Mouse (Mus musculus): Measurements from ENCODE around the gene Catsper1. TPM values are rescaled to one million over a fixed set of nuclear protein-coding genes. Genes with fewer than 3 reads are reported as not detected.

Gene Catsper1
- polyA plus RNA-seq, 1 experiment, result not detected

GRCm38 (mm10) chr19:5389647-5390046, 54.1 kb downstream of the Catsper1 start:
- Histone ChIP-seq H3ac (ENCODE audit: control insufficient read depth, insufficient read length, low read depth) (peak overlapping the region; percentile 72), H3K36me3 (ENCODE audit: control insufficient read depth, insufficient read depth) (peaks cover 14% of the 10 kb centered on the region), H3K4me3 (ENCODE audit: insufficient read depth, poor library complexity, severe bottlenecking) (peak overlapping the region; percentile 91), H3K27me3 (ENCODE audit: control insufficient read depth, insufficient read depth, insufficient read length) (no peaks in the 10 kb centered on the region), H3K79me3 (ENCODE audit: low read depth) (peaks cover 37% of the 10 kb centered on the region), H3K79me2 (ENCODE audit: control insufficient read depth, insufficient read depth) (peaks cover 56% of the 10 kb centered on the region)
- no peak for TF ChIP-seq CTCF (IDR thresholded peaks at IDR 0.05; ENCODE audit: control insufficient read depth, insufficient read depth, insufficient read length)
- no peak for TF ChIP-seq USF1 (IDR thresholded peaks at IDR 0.05; ENCODE audit: low read depth)
- TF ChIP-seq FOSL1 (IDR thresholded peaks at IDR 0.05; ENCODE audit: insufficient read depth, low read length, poor library complexity, severe bottlenecking), result no peak
- no peak for TF ChIP-seq MYOD1 (IDR thresholded peaks at IDR 0.05; ENCODE audit: control insufficient read depth, insufficient read length, low read depth)
- TF ChIP-seq CEBPB (IDR thresholded peaks at IDR 0.05; ENCODE audit: low read depth), result no peak
- no peak for TF ChIP-seq MYOG (IDR thresholded peaks at IDR 0.05; ENCODE audit: control insufficient read depth, extremely low read depth, insufficient read length)
- TF ChIP-seq MAX (IDR thresholded peaks at IDR 0.05), result no peak

GRCm38 (mm10) chr19:5390416-5390815, 54.9 kb downstream of the Catsper1 start:
- no peaks in the 10 kb centered on the region for H3K27me3 ChIP-seq (ENCODE audit: control insufficient read depth, insufficient read depth, insufficient read length)
- H3K4me3 ChIP-seq (ENCODE audit: insufficient read depth, poor library complexity, severe bottlenecking), result peak overlapping the region; percentile 91
- TF ChIP-seq USF1 (IDR thresholded peaks at IDR 0.05; ENCODE audit: low read depth) (no peak), FOSL1 (IDR thresholded peaks at IDR 0.05; ENCODE audit: insufficient read depth, low read length, poor library complexity, severe bottlenecking) (no peak), CEBPB (IDR thresholded peaks at IDR 0.05; ENCODE audit: low read depth) (no peak), MYOD1 (IDR thresholded peaks at IDR 0.05; ENCODE audit: control insufficient read depth, insufficient read length, low read depth) (no peak)
- H3K79me3 ChIP-seq (ENCODE audit: low read depth), result peaks cover 35% of the 10 kb centered on the region
- peaks cover 6% of the 10 kb centered on the region for H3K36me3 ChIP-seq (ENCODE audit: control insufficient read depth, insufficient read depth)
- H3ac ChIP-seq (ENCODE audit: control insufficient read depth, insufficient read length, low read depth), result no peak overlapping the region
- peaks cover 49% of the 10 kb centered on the region for H3K79me2 ChIP-seq (ENCODE audit: control insufficient read depth, insufficient read depth)

GRCm38 (mm10) chr19:5392892-5393291, 57.4 kb downstream of the Catsper1 start:
- TF ChIP-seq MYOD1 (IDR thresholded peaks at IDR 0.05; ENCODE audit: control insufficient read depth, insufficient read length, low read depth), result peak; percentile 19
- TF ChIP-seq CTCF (IDR thresholded peaks at IDR 0.05; ENCODE audit: control insufficient read depth, insufficient read depth, insufficient read length), result no peak
- peaks cover 12% of the 10 kb centered on the region for H3K79me3 ChIP-seq (ENCODE audit: low read depth)
- H3K4me3 ChIP-seq (ENCODE audit: insufficient read depth, poor library complexity, severe bottlenecking), result no peak overlapping the region
- peaks cover 24% of the 10 kb centered on the region for H3K79me2 ChIP-seq (ENCODE audit: control insufficient read depth, insufficient read depth)
- H3K27me3 ChIP-seq (ENCODE audit: control insufficient read depth, insufficient read depth, insufficient read length), result no peaks in the 10 kb centered on the region
- no peaks in the 10 kb centered on the region for H3K36me3 ChIP-seq (ENCODE audit: control insufficient read depth, insufficient read depth)
- H3ac ChIP-seq (ENCODE audit: control insufficient read depth, insufficient read length, low read depth), result no peak overlapping the region

Other genes starting within 250 kb of the Catsper1 start
- gene Yif1a, start 247.2 kb upstream of the Catsper1 start, polyA plus RNA-seq (2012; fragmentation: generic; extraction: Trizol), result 57.6 TPM
- 1.9 TPM for gene Cnih2, start 237.2 kb upstream of the Catsper1 start, polyA plus RNA-seq (2012; fragmentation: generic; extraction: Trizol)
- 212 TPM for gene Rab1b, start 228.7 kb upstream of the Catsper1 start, polyA plus RNA-seq (2012; fragmentation: generic; extraction: Trizol)
- gene Klc2, start 217.2 kb upstream of the Catsper1 start, polyA plus RNA-seq (2012; fragmentation: generic; extraction: Trizol), result 30.5 TPM
- gene Pacs1, start 62.6 kb upstream of the Catsper1 start, polyA plus RNA-seq (2012; fragmentation: generic; extraction: Trizol), result 10.1 TPM
- gene Sf3b2, start 40.3 kb upstream of the Catsper1 start, polyA plus RNA-seq (2012; fragmentation: generic; extraction: Trizol), result 149 TPM
- gene Gal3st3, start 37.4 kb upstream of the Catsper1 start, polyA plus RNA-seq (2012; fragmentation: generic; extraction: Trizol), result not detected
- gene Cst6, start 13.8 kb downstream of the Catsper1 start, polyA plus RNA-seq (2012; fragmentation: generic; extraction: Trizol), result 85.8 TPM
- gene Eif1ad, start 31.0 kb downstream of the Catsper1 start, polyA plus RNA-seq (2012; fragmentation: generic; extraction: Trizol), result 48.5 TPM
- gene Banf1, start 31.4 kb downstream of the Catsper1 start, polyA plus RNA-seq (2012; fragmentation: generic; extraction: Trizol), result 506 TPM
- 68.5 TPM for gene Sart1, start 53.0 kb downstream of the Catsper1 start, polyA plus RNA-seq (2012; fragmentation: generic; extraction: Trizol)
- gene Tsga10ip, start 66.8 kb downstream of the Catsper1 start, polyA plus RNA-seq (2012; fragmentation: generic; extraction: Trizol), result 0.02 TPM
- gene Drap1, start 89.2 kb downstream of the Catsper1 start, polyA plus RNA-seq (2012; fragmentation: generic; extraction: Trizol), result 428 TPM
- gene AI837181, start 89.4 kb downstream of the Catsper1 start, polyA plus RNA-seq (2012; fragmentation: generic; extraction: Trizol), result 90.3 TPM
- 146 TPM for gene Fosl1, start 111.8 kb downstream of the Catsper1 start, polyA plus RNA-seq (2012; fragmentation: generic; extraction: Trizol)
- 30.5 TPM for gene Ccdc85b, start 122.2 kb downstream of the Catsper1 start, polyA plus RNA-seq (2012; fragmentation: generic; extraction: Trizol)
- 83.7 TPM for gene Fibp, start 124.9 kb downstream of the Catsper1 start, polyA plus RNA-seq (2012; fragmentation: generic; extraction: Trizol)
- gene Ctsw, start 132.8 kb downstream of the Catsper1 start, polyA plus RNA-seq (2012; fragmentation: generic; extraction: Trizol), result 4.8 TPM
- 177 TPM for gene Efemp2, start 138.2 kb downstream of the Catsper1 start, polyA plus RNA-seq (2012; fragmentation: generic; extraction: Trizol)
- gene Mus81, start 152.7 kb downstream of the Catsper1 start, polyA plus RNA-seq (2012; fragmentation: generic; extraction: Trizol), result 50.3 TPM
- 2,315 TPM for gene Cfl1, start 154.7 kb downstream of the Catsper1 start, polyA plus RNA-seq (2012; fragmentation: generic; extraction: Trizol)
- gene 1700020D05Rik, start 168.0 kb downstream of the Catsper1 start, polyA plus RNA-seq (2012; fragmentation: generic; extraction: Trizol), result 0.15 TPM
- 1.1 TPM for gene Snx32, start 174.8 kb downstream of the Catsper1 start, polyA plus RNA-seq (2012; fragmentation: generic; extraction: Trizol)
- gene Ovol1, start 224.9 kb downstream of the Catsper1 start, polyA plus RNA-seq (2012; fragmentation: generic; extraction: Trizol), result not detected
- gene Ap5b1, start 232.3 kb downstream of the Catsper1 start, polyA plus RNA-seq (2012; fragmentation: generic; extraction: Trizol), result 3.9 TPM

All from C2C12 (cell line).